Mouse (Mus musculus) embryonic facial prominence, embryonic 11.5 days (tissue): Measurements from ENCODE around the gene Olfr1131. TPM values are rescaled to one million over a fixed set of nuclear protein-coding genes. Genes with fewer than 3 reads are reported as not detected.
"Not testable (repeated sequence)": the region's sequence is repeated elsewhere in the genome, so short reads cannot be mapped to it uniquely, and the experiment has no call there.

Experiments used
- ATAC-seq: fragments of 200-750 bp; cut with Nextera tagmentation; replicated peaks from 2 replicates; pipeline ENCODE4 v1.8.0; 2017; ENCODE audit warnings: low read depth; ENCODE audit not compliant: insufficient number of reproducible peaks, low FRiP score, low TSS enrichment
- DNase-seq: peaks from one replicate; pipeline ENCODE4 v3.0.0-alpha.2; 2015; ENCODE audit warnings: low spot score
- H3K27ac ChIP-seq: fragments of 300-500 bp; sonication (generic); replicated peaks from 2 replicates; pipeline ENCODE4 v1.5.1; 2014; ENCODE audit warnings: mild to moderate bottlenecking, low read depth, low read length, control low read depth
- H3K27me3 ChIP-seq: fragments of 300-500 bp; sonication (generic); 2 replicates; pipeline ENCODE4 v1.6.1; 2014; ENCODE audit warnings: mild to moderate bottlenecking, low read length, moderate library complexity, mixed read lengths; ENCODE audit not compliant: control insufficient read depth, insufficient read depth
- H3K36me3 ChIP-seq: fragments of 300-500 bp; sonication (generic); replicated peaks from 2 replicates; pipeline ENCODE4 v1.6.1; 2014; ENCODE audit warnings: low read depth, mild to moderate bottlenecking, low read length, moderate library complexity, mixed read lengths; ENCODE audit not compliant: control insufficient read depth, insufficient read depth
- H3K4me1 ChIP-seq: fragments of 300-500 bp; sonication (generic); 2 replicates; pipeline ENCODE4 v1.6.1; 2014; ENCODE audit warnings: low read length, mixed read lengths; ENCODE audit not compliant: control insufficient read depth, insufficient read depth
- H3K4me2 ChIP-seq: fragments of 300-500 bp; sonication (generic); 2 replicates; pipeline ENCODE4 v1.6.1; 2014; ENCODE audit warnings: low read depth, mild to moderate bottlenecking, control low read depth, low read length, moderate library complexity
- H3K4me3 ChIP-seq: fragments of 300-500 bp; sonication (generic); 2 replicates; pipeline ENCODE4 v1.5.1; 2014; ENCODE audit warnings: low read depth, low read length, control low read depth
- H3K9ac ChIP-seq: fragments of 300-500 bp; sonication (generic); replicated peaks from 2 replicates; pipeline ENCODE4 v1.6.1; 2014; ENCODE audit warnings: mild to moderate bottlenecking, control low read depth, low read length
- H3K9me3 ChIP-seq: fragments of 300-500 bp; sonication (generic); replicated peaks from 2 replicates; pipeline ENCODE4 v1.6.1; 2016; ENCODE audit warnings: mild to moderate bottlenecking, low read length, inconsistent platforms, mixed read lengths; ENCODE audit not compliant: control insufficient read depth
- WGBS: fragments of 180-500 bp; shearing (Covaris S2); extraction: QIAGEN DNeasy Blood & Tissue Kit; methylation state at CpG from one replicate; pipeline ENCODE4 v1.1.7; 2014; 5-methylcytosine and 5-hydroxymethylcytosine counted together
- polyA plus RNA-seq: library from polyadenylated mRNA; unstranded; fragments of >200 nt; fragmentation: Nextera tagmentation; extraction: Ambion mirVana; gene quantifications from 2 replicates; pipeline ENCODE4 v1.2.1, GENCODE M21; 2014

Gene Olfr1131
- not detected in 2 replicates for polyA plus RNA-seq

- H3K27ac ChIP-seq, result no peak within 1 kb of the TSS
- H3K4me2 ChIP-seq, result no peak within 1 kb of the TSS
- H3K4me3 ChIP-seq, result no peak within 1 kb of the TSS
- DNase-seq (no peak), ATAC-seq (no peak)
- WGBS, result 65% methylated on average over 3 of the region's 3 CpGs
- H3K4me1 ChIP-seq, result no peaks in the 10 kb centered on the region
- no peaks in the 10 kb centered on the region for H3K36me3 ChIP-seq
- H3K9ac ChIP-seq, result no peak within 1 kb of the TSS
- no peaks in the 10 kb centered on the region for H3K27me3 ChIP-seq
- H3K9me3 ChIP-seq, result no peaks in the 10 kb centered on the region
Measured at GRCm38 (mm10) chr2:87626804-87627203, at the start of gene Olfr1131. Gene Olfr1131, plus strand, starts transcription at chr2:87627104.

- H3K4me2 ChIP-seq, ATAC-seq, H3K36me3 ChIP-seq: not testable (repeated sequence)
Measured at GRCm38 (mm10) chr2:87605912-87606311, 21.0 kb upstream of the Olfr1131 start, which contains the start of gene Olfr1130. Gene Olfr1130, plus strand, starts transcription at chr2:87606212.

GRCm38 (mm10) chr2:87637435-87637834 lies 10.5 kb downstream of the Olfr1131 start, which contains the start of gene Olfr1132:
Gene Olfr1132, minus strand, starts transcription at chr2:87637535.
- Histone ChIP-seq H3K27ac (no peak within 1 kb of the TSS), H3K27me3 (no peaks in the 10 kb centered on the region), H3K4me3 (no peak within 1 kb of the TSS), H3K9ac (no peak within 1 kb of the TSS), H3K4me1 (no peaks in the 10 kb centered on the region), H3K36me3 (no peaks in the 10 kb centered on the region), H3K9me3 (no peaks in the 10 kb centered on the region), H3K4me2 (no peak within 1 kb of the TSS)
- DNase-seq (no peak), ATAC-seq (no peak)

More at GRCm38 (mm10) chr2:87605912-87606311, 21.0 kb upstream of the Olfr1131 start, which contains the start of gene Olfr1130:
- not testable (repeated sequence) for H3K27me3 ChIP-seq, H3K4me3 ChIP-seq, H3K9ac ChIP-seq, H3K9me3 ChIP-seq, DNase-seq, H3K4me1 ChIP-seq, H3K27ac ChIP-seq

GRCm38 (mm10) chr2:87642441-87642840 lies 15.5 kb downstream of the Olfr1131 start:
- Histone ChIP-seq H3K9ac (no peak overlapping the region), H3K27me3 (no peaks in the 10 kb centered on the region), H3K27ac (no peak overlapping the region), H3K4me3 (no peak overlapping the region), H3K36me3 (no peaks in the 10 kb centered on the region), H3K4me2 (no peak overlapping the region), H3K4me1 (no peaks in the 10 kb centered on the region), H3K9me3 (no peaks in the 10 kb centered on the region)
- ATAC-seq, result no peak
- DNase-seq, result no peak

- H3K27me3 ChIP-seq, result no peaks in the 10 kb centered on the region
- no peak for ATAC-seq
- no peaks in the 10 kb centered on the region for H3K4me1 ChIP-seq
- no peak for DNase-seq
- no peak within 1 kb of the TSS for H3K9ac ChIP-seq
- no peak within 1 kb of the TSS for H3K4me2 ChIP-seq
- H3K27ac ChIP-seq, result no peak within 1 kb of the TSS
- no peaks in the 10 kb centered on the region for H3K9me3 ChIP-seq
- no peaks in the 10 kb centered on the region for H3K36me3 ChIP-seq
- no peak within 1 kb of the TSS for H3K4me3 ChIP-seq
Measured at GRCm38 (mm10) chr2:87647274-87647673, 20.4 kb downstream of the Olfr1131 start, which contains the start of gene Olfr1133. Gene Olfr1133, minus strand, starts transcription at chr2:87647374.

GRCm38 (mm10) chr2:87658360-87658759 lies 31.5 kb downstream of the Olfr1131 start, which contains the start of gene Olfr1134:
Gene Olfr1134, minus strand, starts transcription at chr2:87658460.
- Histone ChIP-seq H3K27me3 (no peaks in the 10 kb centered on the region), H3K4me2 (no peak within 1 kb of the TSS), H3K4me1 (no peaks in the 10 kb centered on the region), H3K9ac (no peak within 1 kb of the TSS), H3K4me3 (no peak within 1 kb of the TSS), H3K27ac (no peak within 1 kb of the TSS), H3K36me3 (no peaks in the 10 kb centered on the region), H3K9me3 (no peaks in the 10 kb centered on the region)
- ATAC-seq, result no peak
- WGBS, result 91% methylated on average over 2 of the region's 2 CpGs
- no peak for DNase-seq

GRCm38 (mm10) chr2:87673564-87673963 lies 46.7 kb downstream of the Olfr1131 start, which contains the start of gene Olfr1135:
Gene Olfr1135, minus strand, starts transcription at chr2:87673664.
- ATAC-seq, result no peak
- Histone ChIP-seq H3K9ac (no peak within 1 kb of the TSS), H3K36me3 (no peaks in the 10 kb centered on the region), H3K27ac (no peak within 1 kb of the TSS), H3K4me3 (no peak within 1 kb of the TSS), H3K27me3 (no peaks in the 10 kb centered on the region), H3K9me3 (no peaks in the 10 kb centered on the region), H3K4me2 (no peak within 1 kb of the TSS), H3K4me1 (no peaks in the 10 kb centered on the region)
- WGBS, result 23% methylated on average over 1 of the region's 1 CpGs
- DNase-seq, result no peak
